In genomic region chr4:63496312-63496711, GRCm38 (mm10) we compare ENCODE assay signal across 8 mouse cellular contexts. TPM values are rescaled to one million over a fixed set of nuclear protein-coding genes. Genes with fewer than 3 reads are reported as not detected.
A peak's percentile ranks its signal among the peaks of the same experiment; 100 is the strongest.
DNase-seq lines count a peak whose midpoint lies in the region; ATAC-seq and TF ChIP-seq lines count a peak whose summit lies in the region.

No protein-coding gene starts in this region.

- no peak for TF ChIP-seq CTCF in heart, postnatal 0 days (IDR thresholded peaks at IDR 0.05; ENCODE audit: low read depth)
- TF ChIP-seq CTCF in bone marrow macrophage, adult 2 months (IDR thresholded peaks at IDR 0.05; ENCODE audit: low read depth, low read length), result no peak

- peak overlapping the region; percentile 63 for H3K4me2 ChIP-seq in heart, postnatal 0 days (ENCODE audit: low read depth, low read length)
- peak overlapping the region; percentile 88 for H3K4me2 ChIP-seq in hindbrain, embryonic 13.5 days
- peak overlapping the region; percentile 93 for H3K4me2 ChIP-seq in midbrain, embryonic 12.5 days (replicated peaks)

- H3K9ac ChIP-seq in heart, postnatal 0 days (replicated peaks; ENCODE audit: low read depth, low read length), result peak overlapping the region; percentile 11; the same call in 1 of the 2 replicates
- peak overlapping the region; percentile 76 for H3K9ac ChIP-seq in hindbrain, embryonic 13.5 days
- H3K9ac ChIP-seq in midbrain, embryonic 12.5 days (replicated peaks), result peak overlapping the region; percentile 57

- no peaks in the 10 kb centered on the region for H3K9me3 ChIP-seq in heart, postnatal 0 days (replicated peaks; ENCODE audit: control insufficient read depth, low read length)
- no peaks in the 10 kb centered on the region for H3K9me3 ChIP-seq in hindbrain, embryonic 13.5 days
- no peaks in the 10 kb centered on the region for H3K9me3 ChIP-seq in midbrain, embryonic 12.5 days

- H3K4me1 ChIP-seq in heart, postnatal 0 days (ENCODE audit: control insufficient read depth, insufficient read depth), result 0 out of 2 replicates have a peak, but pooled peaks cover 9% of the 10 kb centered on the region
- peaks cover 2% of the 10 kb centered on the region; the same call in 1 of the 2 replicates for H3K4me1 ChIP-seq in bone marrow macrophage, adult 2 months (ENCODE audit: control insufficient read depth, insufficient read depth, low read length)
- H3K4me1 ChIP-seq in hindbrain, embryonic 13.5 days (replicated peaks), result peaks cover 41% of the 10 kb centered on the region
- H3K4me1 ChIP-seq in midbrain, embryonic 12.5 days, result peaks cover 41% of the 10 kb centered on the region

- peak overlapping the region; percentile 51 for H3K4me3 ChIP-seq in heart, postnatal 0 days (ENCODE audit: low read depth, low read length)
- H3K4me3 ChIP-seq in bone marrow macrophage, adult 2 months (ENCODE audit: insufficient read depth, low read length), result peak overlapping the region; percentile 59
- H3K4me3 ChIP-seq in hindbrain, embryonic 13.5 days, result peak overlapping the region; percentile 67
- peak overlapping the region; percentile 75 for H3K4me3 ChIP-seq in midbrain, embryonic 12.5 days

- ATAC-seq in heart, postnatal 0 days (ENCODE audit: insufficient read depth, low read depth), result no peak
- peak; percentile 47 for ATAC-seq in hindbrain, embryonic 13.5 days (ENCODE audit: low FRiP score)
- peak; percentile 28; the same call in 1 of the 2 replicates for ATAC-seq in midbrain, embryonic 12.5 days (ENCODE audit: low FRiP score, low read depth)

- H3K27ac ChIP-seq in heart, postnatal 0 days (ENCODE audit: low read depth), result no peak overlapping the region
- no peak overlapping the region for H3K27ac ChIP-seq in bone marrow macrophage, adult 2 months (ENCODE audit: insufficient read depth, low read depth, low read length)
- no peak overlapping the region for H3K27ac ChIP-seq in hindbrain, embryonic 13.5 days
- H3K27ac ChIP-seq in midbrain, embryonic 12.5 days (replicated peaks), result no peak overlapping the region

- no peaks in the 10 kb centered on the region for H3K36me3 ChIP-seq in heart, postnatal 0 days (replicated peaks; ENCODE audit: control insufficient read depth, insufficient read depth, low read length)
- H3K36me3 ChIP-seq in hindbrain, embryonic 13.5 days, result no peaks in the 10 kb centered on the region
- H3K36me3 ChIP-seq in midbrain, embryonic 12.5 days, result no peaks in the 10 kb centered on the region

- no peak for TF ChIP-seq EP300 in heart, postnatal 0 days (IDR thresholded peaks at IDR 0.05; ENCODE audit: low read depth)

- WGBS in heart, postnatal 0 days, result 18% methylated on average over 6 of the region's 6 CpGs
- WGBS in hindbrain, embryonic 13.5 days, result 14% methylated on average over 6 of the region's 6 CpGs
- WGBS in midbrain, embryonic 12.5 days, result 13% methylated on average over 5 of the region's 6 CpGs

- TF ChIP-seq POLR2A in bone marrow macrophage, adult 2 months (IDR thresholded peaks at IDR 0.05; ENCODE audit: borderline replicate concordance, low read depth, low read length), result no peak

- H3K27me3 ChIP-seq in heart, postnatal 0 days (ENCODE audit: control insufficient read depth, insufficient read depth, low read length), result peaks cover 45% of the 10 kb centered on the region
- peaks cover 21% of the 10 kb centered on the region for H3K27me3 ChIP-seq in hindbrain, embryonic 13.5 days
- H3K27me3 ChIP-seq in midbrain, embryonic 12.5 days, result peaks cover 12% of the 10 kb centered on the region

- DNase-seq in heart, postnatal 0 days (ENCODE audit: low spot score), result no peak
- DNase-seq in heart, adult 11 months, result no peak
- DNase-seq in layer of hippocampus, postnatal 36 days, result no peak
- DNase-seq in ovary, adult 18-20 months (ENCODE audit: low spot score), result no peak
- DNase-seq in Muller cell, postnatal 12 days (ENCODE audit: inconsistent ontology term), result no peak

RNA-seq across cellular contexts. Expression of gene Whrn, which starts 0.5 kb away (rescaled TPM):
- total RNA-seq in heart, postnatal 0 days (2014; rRNA removed; ENCODE audit: low replicate concordance), result 5.5 and 7.6 TPM in 2 replicates
- polyA plus RNA-seq in heart, postnatal 0 days (2015; fragmentation: Nextera tagmentation; extraction: Ambion mirVana), result 1.3 and 1.7 TPM in 2 replicates
- polyA plus RNA-seq in bone marrow macrophage, adult 2 months (2012; ENCODE audit: insufficient read depth, insufficient read length, missing spikeins), result 0.29 TPM in 1 of 2 replicates, not detected in the other
- polyA plus RNA-seq in hindbrain, embryonic 13.5 days (2015; fragmentation: Nextera tagmentation; extraction: Ambion mirVana), result 5.3 and 5.6 TPM in 2 replicates
- polyA plus RNA-seq in midbrain, embryonic 12.5 days (2016; fragmentation: Nextera tagmentation; extraction: Ambion mirVana), result 15.4 and 16.9 TPM in 2 replicates
- total RNA-seq in layer of hippocampus, postnatal 36 days (2021), result 10 to 100 TPM; 18.8 to 22.3 TPM

RNA-seq across cellular contexts. Expression of gene Atp6v1g1, which starts 48.3 kb away (rescaled TPM):
- total RNA-seq in heart, postnatal 0 days (2014; rRNA removed; ENCODE audit: low replicate concordance), result 120 and 148 TPM in 2 replicates
- polyA plus RNA-seq in heart, postnatal 0 days (2015; fragmentation: Nextera tagmentation; extraction: Ambion mirVana), result 278 and 279 TPM in 2 replicates
- 270 and 275 TPM in 2 replicates for polyA plus RNA-seq in bone marrow macrophage, adult 2 months (2012; ENCODE audit: insufficient read depth, insufficient read length, missing spikeins)
- 464 and 480 TPM in 2 replicates for polyA plus RNA-seq in hindbrain, embryonic 13.5 days (2015; fragmentation: Nextera tagmentation; extraction: Ambion mirVana)
- 358 and 367 TPM in 2 replicates for polyA plus RNA-seq in midbrain, embryonic 12.5 days (2016; fragmentation: Nextera tagmentation; extraction: Ambion mirVana)
- total RNA-seq in layer of hippocampus, postnatal 36 days (2021), result 100 to 1,000 TPM; 124 to 125 TPM

Comparison
In these comparisons a context has a peak if more than half of its experiments do, and no peak if none do; other contexts are left out.
1. H3K9ac ChIP-seq: peak in every context shown above with its lines; median percentile 76 in hindbrain, embryonic 13.5 days; 57 in midbrain, embryonic 12.5 days; 11 in heart, postnatal 0 days.